Mouse (Mus musculus) CH12.LX (cell line): ENCODE measurements around the gene Xylt1. TPM values are rescaled to one million over a fixed set of nuclear protein-coding genes. Genes with fewer than 3 reads are reported as not detected.

ENCODE experiments used
- DNase-seq: peaks from one replicate; pipeline ENCODE4 v3.0.0-alpha.2; 2013; ENCODE audit errors: extremely low read depth
- H3K27ac ChIP-seq: 2 replicates; pipeline ENCODE4 v1.5.1; 2012; ENCODE audit warnings: low read depth, mild to moderate bottlenecking, control low read depth, moderate library complexity; ENCODE audit not compliant: insufficient read depth
- H3K27me3 ChIP-seq: replicated peaks from 2 replicates; pipeline ENCODE3; 2012; ENCODE audit warnings: inconsistent platforms
- H3K36me3 ChIP-seq, 2 experiments: replicated peaks in 1 of 2; 2 replicates each; pipeline versions ENCODE3 to v1.6.1; 2012; ENCODE audit warnings: inconsistent platforms in 1 of 2, low read length in 1 of 2, mild to moderate bottlenecking in 1 of 2, mixed read lengths in 1 of 2, moderate library complexity in 1 of 2; ENCODE audit not compliant: control insufficient read depth in 1 of 2, insufficient read depth in 1 of 2
- H3K4me1 ChIP-seq, 2 experiments: 2 replicates each; pipeline ENCODE4 v1.6.1; 2012; ENCODE audit warnings: inconsistent platforms in 1 of 2, moderate library complexity in 1 of 2; ENCODE audit not compliant: insufficient read depth in 2 of 2, control insufficient read depth in 1 of 2
- H3K4me2 ChIP-seq: 2 replicates; pipeline ENCODE4 v1.6.1; 2012; ENCODE audit warnings: low read depth, mild to moderate bottlenecking, control low read depth; ENCODE audit not compliant: poor library complexity, insufficient read depth, severe bottlenecking
- H3K4me3 ChIP-seq, 3 experiments: fragments of 150-350 bp in 1 of 3; sonication (generic) in 1 of 3; replicated peaks in 1 of 3; 2 replicates each; pipeline versions ENCODE3 to v1.5.1; 2011 to 2012; ENCODE audit warnings: low read depth in 2 of 3, low read length in 2 of 3, mild to moderate bottlenecking in 2 of 3, moderate library complexity in 2 of 3, control low read depth in 1 of 3, improper control_type of control experiment in 1 of 3, inconsistent platforms in 1 of 3, mixed read lengths in 1 of 3; ENCODE audit not compliant: poor library complexity in 1 of 3
- H3K79me2 ChIP-seq: replicated peaks from 2 replicates; pipeline ENCODE4 v1.6.1; 2012; ENCODE audit warnings: mild to moderate bottlenecking, moderate library complexity; ENCODE audit not compliant: control insufficient read depth, poor library complexity, insufficient read depth, severe bottlenecking; ENCODE audit errors: extremely low read depth
- H3K9ac ChIP-seq: 2 replicates; pipeline ENCODE4 v1.6.1; 2012; ENCODE audit warnings: low read depth, mild to moderate bottlenecking, control low read depth, moderate library complexity; ENCODE audit not compliant: insufficient read depth
- H3K9me3 ChIP-seq: replicated peaks from 2 replicates; pipeline ENCODE3; 2012; ENCODE audit warnings: low read length, inconsistent platforms, mixed read lengths
- BHLHE40 ChIP-seq: IDR thresholded peaks from 2 replicates; pipeline ENCODE4 v1.6.1; 2011; ENCODE audit warnings: mild to moderate bottlenecking, low read depth, low read length, improper control_type of control experiment
- E2F4 ChIP-seq: IDR thresholded peaks from 2 replicates; pipeline ENCODE4 v1.6.1; 2011; ENCODE audit warnings: low read depth, low read length, improper control_type of control experiment; ENCODE audit not compliant: insufficient replicate concordance
- EP300 ChIP-seq: IDR thresholded peaks from 2 replicates; pipeline ENCODE4 v1.6.1; 2011; ENCODE audit warnings: low read length, improper control_type of control experiment
- ETS1 ChIP-seq: conservative IDR thresholded peaks from 2 replicates; pipeline ENCODE4 v1.6.1; 2012; ENCODE audit warnings: low read depth, mild to moderate bottlenecking, inconsistent platforms, low read length, improper control_type of control experiment, moderate library complexity
- GABPA ChIP-seq: IDR thresholded peaks from 2 replicates; pipeline ENCODE4 v1.6.1; 2012; ENCODE audit warnings: low read depth, low read length, improper control_type of control experiment, inconsistent platforms; ENCODE audit not compliant: insufficient replicate concordance
- IRF4 ChIP-seq: IDR thresholded peaks from 2 replicates; pipeline ENCODE4 v1.6.1; 2014; ENCODE audit warnings: low read depth, mild to moderate bottlenecking, inconsistent platforms, low read length, improper control_type of control experiment
- JUN ChIP-seq: IDR thresholded peaks from 2 replicates; pipeline ENCODE4 v1.6.1; 2011; ENCODE audit warnings: low read depth, mild to moderate bottlenecking, low read length, improper control_type of control experiment, moderate library complexity; ENCODE audit not compliant: insufficient read depth
- MAFK ChIP-seq: IDR thresholded peaks from 2 replicates; pipeline ENCODE4 v1.6.1; 2011; ENCODE audit warnings: low read length, improper control_type of control experiment; ENCODE audit not compliant: insufficient replicate concordance
- MAX ChIP-seq: IDR thresholded peaks from 2 replicates; pipeline ENCODE4 v1.6.1; 2011; ENCODE audit warnings: low read length, improper control_type of control experiment
- MEF2A ChIP-seq: IDR thresholded peaks from 2 replicates; pipeline ENCODE4 v1.6.1; 2014; ENCODE audit warnings: low read depth, mild to moderate bottlenecking, inconsistent platforms, low read length, improper control_type of control experiment, borderline replicate concordance
- MYC ChIP-seq: IDR thresholded peaks from 2 replicates; pipeline ENCODE4 v1.6.1; 2011; ENCODE audit warnings: low read depth, mild to moderate bottlenecking, improper control_type of control experiment, low read length
- NRF1 ChIP-seq: IDR thresholded peaks from 2 replicates; pipeline ENCODE4 v1.6.1; 2014; ENCODE audit warnings: low read depth, mild to moderate bottlenecking, inconsistent platforms, low read length, improper control_type of control experiment, moderate library complexity
- POLR2A ChIP-seq: IDR thresholded peaks from 2 replicates; pipeline ENCODE4 v1.6.1; 2011; ENCODE audit warnings: low read depth, mild to moderate bottlenecking, improper control_type of control experiment, low read length
- POLR2AphosphoS2 ChIP-seq: IDR thresholded peaks from 2 replicates; pipeline ENCODE4 v1.6.1; 2011; ENCODE audit warnings: low read depth, low read length, improper control_type of control experiment
- RAD21 ChIP-seq: IDR thresholded peaks from 2 replicates; pipeline ENCODE4 v1.6.1; 2011; ENCODE audit warnings: low read depth, mild to moderate bottlenecking, low read length, improper control_type of control experiment, moderate library complexity
- RCOR1 ChIP-seq: conservative IDR thresholded peaks from 2 replicates; pipeline ENCODE4 v1.6.1; 2012; ENCODE audit warnings: low read depth, mild to moderate bottlenecking, inconsistent platforms, low read length, improper control_type of control experiment
- SMC3 ChIP-seq: IDR thresholded peaks from 2 replicates; pipeline ENCODE4 v1.6.1; 2011; ENCODE audit warnings: low read depth, low read length, improper control_type of control experiment
- UBTF ChIP-seq: IDR thresholded peaks from 2 replicates; pipeline ENCODE4 v1.6.1; 2012; ENCODE audit warnings: low read depth, mild to moderate bottlenecking, inconsistent platforms, low read length, improper control_type of control experiment, moderate library complexity
- USF1 ChIP-seq: IDR thresholded peaks from 2 replicates; pipeline ENCODE4 v1.6.1; 2014; ENCODE audit warnings: low read depth, mild to moderate bottlenecking, inconsistent platforms, low read length, improper control_type of control experiment
- USF2 ChIP-seq: conservative IDR thresholded peaks from 2 replicates; pipeline ENCODE4 v1.6.1; 2011; ENCODE audit warnings: low read depth, low read length, improper control_type of control experiment
- ZC3H11A ChIP-seq: IDR thresholded peaks from 2 replicates; pipeline ENCODE4 v1.6.1; 2012; ENCODE audit warnings: low read depth, mild to moderate bottlenecking, inconsistent platforms, low read length, improper control_type of control experiment
- ZMIZ1 ChIP-seq: IDR thresholded peaks from 2 replicates; pipeline ENCODE4 v1.6.1; 2012; ENCODE audit warnings: low read depth, mild to moderate bottlenecking, inconsistent platforms, low read length, improper control_type of control experiment
- dilution Hi-C: fragments of 300-500 bp; cut with MboI; formaldehyde crosslinking; loops from 2 replicates; pipeline ENCODE4 v1.14.3; 2020; ENCODE audit warnings: low sequenced_read_pairs; ENCODE audit not compliant: extremely low pct_unique_long_range_greater_than_20kb, extremely low pct_ligation_motif_present
- in situ Hi-C: fragments of 300-500 bp; cut with MboI; formaldehyde crosslinking; loops from 3 replicates; pipeline ENCODE4 v1.14.3; 2019; ENCODE audit warnings: low sequenced_read_pairs, low pct_ligation_motif_present, low pct_unique_long_range_greater_than_20kb, mixed read lengths
- polyA plus RNA-seq: library from polyadenylated mRNA; unstranded; fragments of >175 nt; gene quantifications from 2 replicates; pipeline ENCODE4 v1.2.1, GENCODE M21; 2012; ENCODE audit warnings: low read depth; ENCODE audit not compliant: insufficient read length
- total RNA-seq, 2 experiments: library from RNA; depleted of rRNA; stranded (reverse); fragments of 300-350 nt in 1 of 2; fragments of >200 nt in 1 of 2; gene quantifications; 2 replicates each; pipeline ENCODE4 v1.2.3; 2012 to 2014

Xylt1 gene
- total and polyA plus RNA-seq, 3 experiments, result 0.38 to 0.84 (median 0.38) TPM

- Histone ChIP-seq H3K27ac (no peak overlapping the region), H3K9ac (no peak overlapping the region), H3K4me3 (no peak overlapping the region), H3K27me3 (no peaks in the 10 kb centered on the region), H3K4me1 (peaks cover 9 to 35% of the 10 kb centered on the region in 2 experiments), H3K9me3 (no peaks in the 10 kb centered on the region), H3K79me2 (no peaks in the 10 kb centered on the region), H3K4me2 (no peak overlapping the region), H3K36me3 (no peaks in the 10 kb centered on the region)
- TF ChIP-seq IRF4 (0 out of 2 replicates have a peak, but pooled peaks have one; percentile 24), BHLHE40 (0 out of 2 replicates have a peak, but pooled peaks have one; percentile 15), UBTF (no peak), EP300 (peak; percentile 36; the same call in 1 of the 2 replicates), MAFK (no peak), JUN (no peak), MEF2A (0 out of 2 replicates have a peak, but pooled peaks have one; percentile 26)
- DNase-seq, result no peak
- dilution Hi-C loops, result no loop called here
- in situ Hi-C loops, result loop anchor here (25.0 kb wide), 1 partner anchor 627 kb away; the partner anchor contains the start of gene Rps15a
Measured at GRCm38 (mm10) chr7:117484989-117485536, 104.3 kb downstream of the Xylt1 start.

- H3K4me1 ChIP-seq, result peaks cover 16 to 38% of the 10 kb centered on the region in 2 experiments
- H3K27ac ChIP-seq, result no peak overlapping the region
- in situ Hi-C loops, result loop anchor here (25.0 kb wide), 1 partner anchor 626 kb away; the partner anchor contains the start of gene Rps15a
- no peaks in the 10 kb centered on the region for H3K9me3 ChIP-seq
- H3K9ac ChIP-seq, result no peak overlapping the region
- no peak for DNase-seq
- dilution Hi-C loops, result no loop called here
- no peaks in the 10 kb centered on the region for H3K79me2 ChIP-seq
- no peak overlapping the region for H3K4me2 ChIP-seq
- H3K27me3 ChIP-seq, result no peaks in the 10 kb centered on the region
- TF ChIP-seq UBTF (no peak), NRF1 (no peak), ETS1 (no peak), USF1 (no peak), ZMIZ1 (no peak), RCOR1 (no peak), E2F4 (no peak), MAX (no peak), POLR2A (no peak), MYC (no peak), EP300 (no peak), MEF2A (no peak), USF2 (no peak), RAD21 (no peak), GABPA (no peak), ZC3H11A (no peak), MAFK (no peak), SMC3 (no peak), POLR2AphosphoS2 (no peak)
- no peaks in the 10 kb centered on the region for H3K36me3 ChIP-seq
- no peak overlapping the region for H3K4me3 ChIP-seq
Measured at GRCm38 (mm10) chr7:117486425-117487172, 105.8 kb downstream of the Xylt1 start.
